Mouse (Mus musculus): ENCODE results near the gene Sstr5. TPM values are rescaled to one million over a fixed set of nuclear protein-coding genes. Genes with fewer than 3 reads are reported as not detected.

The Sstr5 gene
- polyA plus RNA-seq, 1 experiment from 2014 or later, result 0.37 TPM

DNA sequence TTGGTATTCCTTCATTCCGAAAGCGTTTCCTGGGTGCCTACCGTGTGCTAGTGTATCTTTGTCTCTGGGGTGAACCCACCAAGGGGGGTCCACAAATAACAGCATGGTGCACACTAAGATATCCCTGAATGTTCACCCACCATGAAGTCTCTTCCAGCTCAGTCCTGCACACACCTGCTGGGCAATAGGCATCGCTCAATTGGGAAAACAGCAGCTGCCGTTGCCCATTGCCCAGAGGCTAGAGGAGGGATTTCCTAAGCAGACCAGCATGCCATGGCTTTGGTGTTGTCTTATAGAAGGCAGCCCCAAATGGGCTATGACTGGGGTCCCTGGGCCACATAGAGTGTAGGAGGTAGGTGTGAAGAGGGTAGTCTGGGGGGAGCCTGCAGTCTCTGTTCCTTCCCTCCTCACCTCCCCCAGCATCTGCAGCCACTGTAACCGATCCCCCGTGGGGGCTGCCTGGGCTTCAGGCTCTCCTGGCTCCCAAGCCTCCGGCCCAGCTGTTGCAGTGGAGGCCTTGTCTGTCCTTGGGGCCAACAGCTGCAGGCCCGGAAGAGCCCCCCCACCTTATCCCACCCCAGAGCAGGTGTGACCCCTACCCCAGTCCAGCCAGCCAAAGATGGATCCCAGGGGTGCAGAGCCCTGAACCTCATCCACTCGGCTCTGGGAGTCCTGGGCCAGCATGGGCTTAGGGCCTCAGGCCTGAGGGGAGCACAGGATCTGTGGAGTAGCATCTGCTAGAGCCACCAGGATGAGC, 13.2 kb upstream of the Sstr5 start:
- Histone ChIP-seq H3K4me2 (no peak overlapping the region), H3K9me3 (no peaks in the 10 kb centered on the region), H3K27ac (no peak overlapping the region), H3K9ac (no peak overlapping the region), H3K4me3 (replicated peaks) (no peak overlapping the region), H3K27me3 (replicated peaks) (no peaks in the 10 kb centered on the region), H3K4me1 (no peaks in the 10 kb centered on the region), H3K36me3 (no peaks in the 10 kb centered on the region)
- WGBS, result 77% methylated on average over 10 of the region's 10 CpGs
- no peak for ATAC-seq (ENCODE audit: insufficient read depth, low FRiP score, low read depth)

- H3K9me3 ChIP-seq, result no peaks in the 10 kb centered on the region
- no peak overlapping the region for H3K27ac ChIP-seq
- no peaks in the 10 kb centered on the region for H3K4me1 ChIP-seq
- WGBS, result 57% methylated on average over 7 of the region's 7 CpGs
- no peak overlapping the region for H3K4me2 ChIP-seq
- no peaks in the 10 kb centered on the region for H3K36me3 ChIP-seq
- H3K9ac ChIP-seq, result no peak overlapping the region
- ATAC-seq (ENCODE audit: insufficient read depth, low FRiP score, low read depth), result no peak
- H3K27me3 ChIP-seq (replicated peaks), result no peaks in the 10 kb centered on the region
- no peak overlapping the region for H3K4me3 ChIP-seq (replicated peaks)
Measured at GRCm38 (mm10) chr17:25508860-25509577, 11.9 kb upstream of the Sstr5 start.

- Histone ChIP-seq H3K4me3 (replicated peaks) (no peak overlapping the region), H3K36me3 (no peaks in the 10 kb centered on the region), H3K27ac (no peak overlapping the region), H3K4me2 (no peak overlapping the region), H3K4me1 (no peaks in the 10 kb centered on the region), H3K27me3 (replicated peaks) (no peaks in the 10 kb centered on the region), H3K9me3 (no peaks in the 10 kb centered on the region), H3K9ac (no peak overlapping the region)
- no peak for ATAC-seq (ENCODE audit: insufficient read depth, low FRiP score, low read depth)
- WGBS, result 13% methylated on average over 3 of the region's 3 CpGs
Measured at GRCm38 (mm10) chr17:25507799-25508198, 10.7 kb upstream of the Sstr5 start.

DNA sequence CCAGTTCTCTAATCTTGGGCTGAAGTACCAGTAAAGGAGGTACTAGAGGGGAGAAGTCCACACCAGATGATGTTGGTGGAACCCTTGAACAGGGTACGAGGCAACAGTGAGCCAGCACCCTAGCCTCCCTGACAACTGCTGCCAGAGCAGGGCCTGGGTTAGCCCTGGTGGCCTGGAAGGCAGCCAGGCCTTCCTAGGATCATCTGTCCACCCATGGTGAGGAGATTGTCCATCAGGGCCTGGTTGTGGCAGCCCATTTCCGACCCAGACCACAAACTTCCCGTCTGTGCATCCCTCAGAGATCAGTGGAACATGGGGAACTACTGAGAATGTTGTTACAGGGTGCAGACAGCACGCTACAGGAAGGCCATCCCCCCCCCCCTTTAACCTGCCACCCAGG, 5.5 kb upstream of the Sstr5 start:
- H3K9ac ChIP-seq, result no peak overlapping the region
- no peak overlapping the region for H3K4me2 ChIP-seq
- ATAC-seq (ENCODE audit: insufficient read depth, low FRiP score, low read depth), result no peak
- H3K27me3 ChIP-seq (replicated peaks), result peaks cover 6% of the 10 kb centered on the region; the same call in 1 of the 2 replicates
- no peak overlapping the region for H3K4me3 ChIP-seq (replicated peaks)
- H3K36me3 ChIP-seq, result no peaks in the 10 kb centered on the region
- no peak overlapping the region for H3K27ac ChIP-seq
- H3K9me3 ChIP-seq, result no peaks in the 10 kb centered on the region
- H3K4me1 ChIP-seq, result no peaks in the 10 kb centered on the region
- 70% methylated on average over 4 of the region's 4 CpGs for WGBS

DNA sequence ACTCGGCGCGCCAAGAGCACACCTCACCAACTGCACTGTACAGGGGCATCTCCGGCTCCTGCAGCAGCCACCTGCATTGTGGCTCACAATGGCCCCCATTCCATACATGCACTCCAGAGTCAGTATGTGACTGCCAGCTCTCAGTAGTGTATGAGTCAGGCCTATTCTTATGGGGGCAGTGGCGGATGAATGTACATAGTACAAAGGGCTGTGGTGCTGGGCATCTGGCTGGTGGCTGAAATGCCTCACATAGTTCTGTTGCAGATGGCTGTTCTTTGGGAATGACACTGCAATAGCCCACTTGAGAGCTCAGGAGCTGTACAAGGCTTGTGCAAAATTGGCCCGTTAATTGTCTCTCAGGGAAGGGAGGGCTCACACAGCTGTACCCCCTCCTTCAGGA, 15.0 kb downstream of the Sstr5 start:
- Histone ChIP-seq H3K36me3 (no peaks in the 10 kb centered on the region), H3K9ac (no peak overlapping the region), H3K4me3 (replicated peaks) (no peak overlapping the region), H3K27me3 (replicated peaks) (peaks cover 7% of the 10 kb centered on the region; the same call in 1 of the 2 replicates), H3K4me2 (no peak overlapping the region), H3K9me3 (no peaks in the 10 kb centered on the region), H3K27ac (no peak overlapping the region), H3K4me1 (no peaks in the 10 kb centered on the region)
- no peak for ATAC-seq (ENCODE audit: insufficient read depth, low FRiP score, low read depth)
- 84% methylated on average over 6 of the region's 6 CpGs for WGBS

- H3K4me1 ChIP-seq, result 0 out of 2 replicates have a peak, but pooled peaks cover 2% of the 10 kb centered on the region
- WGBS, result 46% methylated on average over 4 of the region's 4 CpGs
- H3K4me3 ChIP-seq (replicated peaks), result no peak overlapping the region
- no peak overlapping the region for H3K27ac ChIP-seq
- no peaks in the 10 kb centered on the region for H3K9me3 ChIP-seq
- no peaks in the 10 kb centered on the region for H3K36me3 ChIP-seq
- H3K27me3 ChIP-seq (replicated peaks), result peaks cover 7% of the 10 kb centered on the region; the same call in 1 of the 2 replicates
- ATAC-seq (ENCODE audit: insufficient read depth, low FRiP score, low read depth), result no peak
- no peak overlapping the region for H3K9ac ChIP-seq
- H3K4me2 ChIP-seq, result no peak overlapping the region
Measured at GRCm38 (mm10) chr17:25480820-25481219, 16.3 kb downstream of the Sstr5 start.

GRCm38 (mm10) chr17:25480152-25480551, 16.9 kb downstream of the Sstr5 start:
- no peak overlapping the region for H3K4me2 ChIP-seq
- no peak overlapping the region for H3K27ac ChIP-seq
- ATAC-seq (ENCODE audit: insufficient read depth, low FRiP score, low read depth), result no peak
- H3K27me3 ChIP-seq (replicated peaks), result peaks cover 7% of the 10 kb centered on the region; the same call in 1 of the 2 replicates
- no peak overlapping the region for H3K4me3 ChIP-seq (replicated peaks)
- no peaks in the 10 kb centered on the region for H3K36me3 ChIP-seq
- no peaks in the 10 kb centered on the region for H3K9me3 ChIP-seq
- 55% methylated on average over 8 of the region's 8 CpGs for WGBS
- no peak overlapping the region for H3K9ac ChIP-seq
- H3K4me1 ChIP-seq, result 0 out of 2 replicates have a peak, but pooled peaks cover 2% of the 10 kb centered on the region

- Histone ChIP-seq H3K27ac (no peak overlapping the region), H3K9me3 (no peaks in the 10 kb centered on the region), H3K4me2 (no peak overlapping the region), H3K27me3 (replicated peaks) (0 out of 2 replicates have a peak, but pooled peaks cover 14% of the 10 kb centered on the region), H3K4me3 (replicated peaks) (no peak overlapping the region), H3K4me1 (peaks cover 10% of the 10 kb centered on the region; the same call in 1 of the 2 replicates), H3K9ac (no peak overlapping the region), H3K36me3 (no peaks in the 10 kb centered on the region)
- ATAC-seq (ENCODE audit: insufficient read depth, low FRiP score, low read depth), result no peak
- WGBS, result 41% methylated on average over 19 of the region's 19 CpGs
Measured at GRCm38 (mm10) chr17:25475946-25476744, 20.9 kb downstream of the Sstr5 start.

DNA sequence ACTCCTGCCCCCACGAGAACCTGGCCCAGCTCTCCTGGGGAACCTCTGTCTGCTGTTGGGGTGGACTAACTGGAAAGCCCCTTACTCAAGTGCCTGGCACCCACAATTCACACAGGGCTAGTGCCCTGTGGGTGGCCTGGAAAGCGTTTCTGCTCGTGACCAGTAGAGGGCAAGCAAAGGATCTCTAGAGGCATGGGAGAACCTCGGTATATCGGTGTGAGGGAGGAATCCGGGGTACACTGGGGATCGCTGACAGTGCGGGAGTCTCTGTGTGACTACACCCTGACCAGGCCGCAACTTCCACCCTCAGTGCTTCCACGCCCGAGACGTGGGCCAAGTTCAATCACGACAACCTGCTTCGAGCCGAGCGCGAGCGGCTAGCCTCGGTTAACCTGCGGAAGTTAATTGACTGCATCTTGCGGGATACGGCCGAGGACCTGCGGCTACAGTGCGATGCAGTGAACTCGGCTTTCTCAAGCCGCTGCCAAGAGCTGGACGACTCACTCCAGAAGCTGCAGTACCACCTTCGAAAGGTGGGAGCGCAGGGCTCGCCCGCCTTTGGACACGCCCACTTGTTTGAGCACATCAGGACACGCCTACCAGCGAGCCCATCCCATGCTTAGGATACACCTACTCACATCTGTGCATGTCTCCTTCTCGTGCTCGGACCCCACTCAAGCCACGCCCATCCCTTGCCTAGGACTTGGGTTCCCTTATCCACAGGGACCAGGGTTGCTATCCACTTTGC, 22.6 kb downstream of the Sstr5 start:
- no peaks in the 10 kb centered on the region for H3K36me3 ChIP-seq
- H3K27me3 ChIP-seq (replicated peaks), result 0 out of 2 replicates have a peak, but pooled peaks cover 14% of the 10 kb centered on the region
- WGBS, result 2% methylated on average over 38 of the region's 38 CpGs
- H3K4me2 ChIP-seq, result peak overlapping the region; percentile 87
- ATAC-seq (ENCODE audit: insufficient read depth, low FRiP score, low read depth), result peak; percentile 66
- no peak overlapping the region for H3K27ac ChIP-seq
- H3K4me3 ChIP-seq (replicated peaks), result peak overlapping the region; percentile 42
- peaks cover 10% of the 10 kb centered on the region; the same call in 1 of the 2 replicates for H3K4me1 ChIP-seq
- H3K9me3 ChIP-seq, result no peaks in the 10 kb centered on the region
- H3K9ac ChIP-seq, result peak overlapping the region; percentile 13; the same call in 1 of the 2 replicates

DNA sequence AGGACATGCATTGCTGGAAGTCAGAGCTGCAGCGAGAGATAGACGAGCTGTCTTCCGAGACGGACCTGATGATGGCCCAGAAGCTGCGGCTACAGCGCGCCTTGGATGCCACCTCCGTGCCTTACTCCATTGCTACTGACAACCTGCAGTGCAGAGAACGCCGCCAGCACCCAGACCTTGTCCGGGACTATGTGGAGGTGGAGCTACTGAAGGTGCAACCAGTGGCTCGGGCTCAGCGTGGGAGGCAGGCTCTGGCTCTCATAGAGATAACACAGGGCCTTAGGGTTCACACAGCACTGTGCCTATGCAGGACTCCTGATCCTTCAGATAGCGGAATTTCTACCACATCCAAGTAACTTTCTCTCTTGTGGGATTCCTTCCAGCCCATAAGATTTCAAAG, 25.0 kb downstream of the Sstr5 start:
- ATAC-seq (ENCODE audit: insufficient read depth, low FRiP score, low read depth), result no peak

DNA sequence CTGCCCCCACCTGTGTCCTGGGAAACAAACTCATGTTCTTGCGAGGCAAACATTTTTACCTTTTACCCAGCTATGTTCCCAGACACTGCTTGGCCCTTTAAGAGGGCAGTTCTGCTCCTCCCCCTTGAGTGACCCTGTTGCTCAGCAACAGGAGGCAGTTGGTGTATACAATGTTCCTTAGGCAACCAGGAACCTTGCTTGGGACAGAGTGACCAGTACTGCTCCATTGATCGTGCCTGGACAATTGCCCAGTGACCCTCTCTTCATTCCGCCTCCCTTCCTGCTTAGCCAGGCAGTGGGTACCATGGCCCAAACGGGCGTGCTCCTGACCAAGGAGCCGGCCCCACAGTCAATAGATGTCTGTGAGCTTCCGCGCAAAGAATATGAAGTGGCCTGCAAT, 25.7 kb downstream of the Sstr5 start:
- H3K9me3 ChIP-seq, result no peaks in the 10 kb centered on the region
- 40% methylated on average over 8 of the region's 8 CpGs for WGBS
- H3K4me2 ChIP-seq, result peak overlapping the region; percentile 9; the same call in 1 of the 2 replicates
- 0 out of 2 replicates have a peak, but pooled peaks cover 8% of the 10 kb centered on the region for H3K27me3 ChIP-seq (replicated peaks)
- no peak overlapping the region for H3K9ac ChIP-seq
- no peak overlapping the region for H3K27ac ChIP-seq
- H3K36me3 ChIP-seq, result no peaks in the 10 kb centered on the region
- no peak overlapping the region for H3K4me3 ChIP-seq (replicated peaks)
- peaks cover 10% of the 10 kb centered on the region; the same call in 1 of the 2 replicates for H3K4me1 ChIP-seq
- no peak for ATAC-seq (ENCODE audit: insufficient read depth, low FRiP score, low read depth)

More for the DNA sequence above, 25.0 kb downstream of the Sstr5 start:
- Histone ChIP-seq H3K36me3 (no peaks in the 10 kb centered on the region), H3K4me3 (replicated peaks) (no peak overlapping the region), H3K27me3 (replicated peaks) (0 out of 2 replicates have a peak, but pooled peaks cover 8% of the 10 kb centered on the region), H3K9me3 (no peaks in the 10 kb centered on the region), H3K4me1 (peaks cover 10% of the 10 kb centered on the region; the same call in 1 of the 2 replicates), H3K4me2 (0 out of 2 replicates have a peak overlapping the region, but pooled peaks have one; percentile 9), H3K27ac (no peak overlapping the region), H3K9ac (no peak overlapping the region)
- WGBS, result 41% methylated on average over 14 of the region's 14 CpGs

Measured in stomach, embryonic 15.5 days (tissue).